Mouse (Mus musculus): ENCODE results near the gene Peak1.

DNA sequence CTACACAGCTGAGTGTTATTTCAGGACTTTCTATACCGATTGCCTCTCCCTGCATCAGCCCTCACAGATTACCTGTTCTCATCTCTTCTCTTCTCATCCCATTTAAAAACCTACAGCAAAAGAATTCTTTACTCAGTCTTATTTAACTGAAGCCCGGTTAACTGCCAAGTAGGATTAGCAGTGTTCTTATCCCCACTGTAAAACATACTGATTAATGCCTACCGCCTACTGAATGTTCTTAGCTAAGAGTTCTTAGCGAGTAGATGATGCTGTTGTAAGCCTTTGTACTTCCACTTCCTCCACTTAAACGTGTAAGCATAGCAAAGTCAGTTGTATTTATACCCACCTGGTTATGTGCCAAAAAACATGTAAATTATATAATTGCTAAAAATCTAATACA is 43.1 kb upstream of the Peak1 start:
- no peak for TF ChIP-seq CTCF (IDR thresholded peaks at IDR 0.05; ENCODE audit: low read depth, low read length)
- no peak for TF ChIP-seq POLR2A (IDR thresholded peaks at IDR 0.05; ENCODE audit: borderline replicate concordance, low read depth, low read length)

All from bone marrow macrophage, adult 2 months (primary cell).